Mouse (Mus musculus) bone marrow macrophage, adult 2 months (primary cell): ENCODE data around the gene 1700012B09Rik.

Source experiments
- CTCF ChIP-seq: IDR thresholded peaks from 2 replicates; pipeline ENCODE4 v1.5.1; 2012; ENCODE audit warnings: low read depth, mild to moderate bottlenecking, low read length, moderate library complexity
- POLR2A ChIP-seq: IDR thresholded peaks from 2 replicates; pipeline ENCODE4 v1.6.1; 2012; ENCODE audit warnings: mild to moderate bottlenecking, low read depth, low read length, borderline replicate concordance

DNA sequence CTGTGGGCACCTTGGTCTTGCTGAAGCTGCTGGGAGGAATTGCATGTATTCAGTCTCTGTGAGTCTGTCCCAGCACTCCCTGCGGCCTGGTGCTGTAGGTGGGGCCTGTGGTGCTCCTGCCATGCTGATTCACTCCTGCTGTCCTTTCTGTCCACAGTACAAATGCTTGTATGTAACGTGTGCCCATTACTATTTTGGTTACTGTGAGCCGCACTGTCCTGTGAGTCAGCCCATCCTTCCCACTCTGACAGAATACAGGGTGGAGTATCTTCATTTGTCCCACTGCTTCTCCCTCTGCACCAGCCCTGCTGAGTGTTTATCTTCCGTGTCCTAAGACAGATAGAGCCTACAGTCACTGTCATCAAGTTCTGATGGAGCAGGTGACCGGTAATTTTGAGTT lies 39.3 kb upstream of the 1700012B09Rik start:
- TF ChIP-seq POLR2A (no peak), CTCF (no peak)
